Mouse (Mus musculus) neural tube, embryonic 11.5 days (tissue): Measurements from ENCODE around the gene Pold3. TPM values are rescaled to one million over a fixed set of nuclear protein-coding genes. Genes with fewer than 3 reads are reported as not detected.
A peak's percentile ranks its signal among the peaks of the same experiment; 100 is the strongest.

ENCODE experiments used
- ATAC-seq: fragments of 200-750 bp; cut with Nextera tagmentation; 2 replicates; pipeline ENCODE4 v1.8.0; 2017; ENCODE audit warnings: moderate number of reproducible peaks, mild to moderate bottlenecking, moderate TSS enrichment, moderate library complexity; ENCODE audit not compliant: insufficient read depth, low FRiP score, low TSS enrichment
- DNase-seq: peaks from one replicate; pipeline ENCODE4 v3.0.0-alpha.2; 2015; ENCODE audit warnings: low spot score
- H3K27ac ChIP-seq: fragments of 300-500 bp; sonication (generic); 2 replicates; pipeline ENCODE4 v1.5.1; 2014; ENCODE audit warnings: low read depth, mild to moderate bottlenecking, low read length
- H3K27me3 ChIP-seq: fragments of 300-500 bp; sonication (generic); 2 replicates; pipeline ENCODE4 v1.6.1; 2014; ENCODE audit warnings: mild to moderate bottlenecking, low read length, mixed read lengths; ENCODE audit not compliant: control insufficient read depth, insufficient read depth
- H3K36me3 ChIP-seq: fragments of 300-500 bp; sonication (generic); 2 replicates; pipeline ENCODE4 v1.6.1; 2014; ENCODE audit warnings: mild to moderate bottlenecking, low read length, moderate library complexity, mixed read lengths; ENCODE audit not compliant: control insufficient read depth, insufficient read depth
- H3K4me1 ChIP-seq: fragments of 300-500 bp; sonication (generic); 2 replicates; pipeline ENCODE4 v1.6.1; 2014; ENCODE audit warnings: low read length, mixed read lengths; ENCODE audit not compliant: control insufficient read depth, insufficient read depth
- H3K4me2 ChIP-seq: fragments of 300-500 bp; sonication (generic); 2 replicates; pipeline ENCODE4 v1.6.1; 2014; ENCODE audit warnings: low read depth, mild to moderate bottlenecking, moderate library complexity
- H3K4me3 ChIP-seq: fragments of 300-500 bp; sonication (generic); 2 replicates; pipeline ENCODE4 v1.5.1; 2014; ENCODE audit warnings: low read depth, low read length
- H3K9ac ChIP-seq: fragments of 300-500 bp; sonication (generic); 2 replicates; pipeline ENCODE4 v1.6.1; 2014; ENCODE audit warnings: mild to moderate bottlenecking, low read length
- H3K9me3 ChIP-seq: fragments of 300-500 bp; sonication (generic); 2 replicates; pipeline ENCODE4 v1.6.1; 2016; ENCODE audit warnings: low read length; ENCODE audit not compliant: control insufficient read depth
- WGBS: fragments of 180-500 bp; shearing (Covaris S2); extraction: QIAGEN DNeasy Blood & Tissue Kit; methylation state at CpG from one replicate; pipeline ENCODE4 v1.1.7; 2014; 5-methylcytosine and 5-hydroxymethylcytosine counted together
- polyA plus RNA-seq: library from polyadenylated mRNA; unstranded; fragments of >200 nt; fragmentation: Nextera tagmentation; extraction: Ambion mirVana; gene quantifications from 2 replicates; pipeline ENCODE4 v1.2.1, GENCODE M21; 2014

The Pold3 gene
- polyA plus RNA-seq, 1 experiment from 2014 or later = 78.2 TPM

GRCm38 (mm10) chr7:100051904-100052303, 69.5 kb downstream of the Pold3 start:
- WGBS = 76% methylated on average over 4 of the region's 4 CpGs
- Histone ChIP-seq H3K27me3 (no peaks in the 10 kb centered on the region), H3K27ac (no peak overlapping the region), H3K4me1 (no peaks in the 10 kb centered on the region), H3K4me2 (no peak overlapping the region), H3K9ac (no peak overlapping the region), H3K4me3 (no peak overlapping the region), H3K36me3 (no peaks in the 10 kb centered on the region), H3K9me3 (no peaks in the 10 kb centered on the region)
- ATAC-seq (no peak), DNase-seq (no peak)

DNA sequence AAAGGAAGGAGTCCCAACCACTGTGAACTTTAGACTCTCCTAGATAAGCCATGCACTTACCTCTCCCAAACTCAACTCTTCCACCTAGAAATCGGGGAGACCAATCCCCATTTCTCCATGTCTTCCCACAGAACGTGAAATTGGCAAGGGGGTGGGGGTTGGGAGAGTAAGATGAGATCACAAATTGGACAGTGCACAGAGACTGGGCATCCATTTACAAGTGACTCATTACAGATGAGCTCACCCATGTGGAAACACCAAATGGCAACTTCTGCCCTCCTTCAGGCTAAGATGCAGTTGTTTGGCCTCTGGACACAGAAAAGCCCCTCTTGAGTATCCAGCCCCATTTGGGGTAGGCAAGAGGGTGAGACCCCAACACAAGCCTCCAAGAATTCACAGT, 74.9 kb downstream of the Pold3 start:
- ATAC-seq (no peak), DNase-seq (no peak)
- no peaks in the 10 kb centered on the region for H3K9me3 ChIP-seq
- 71% methylated on average over 2 of the region's 2 CpGs for WGBS
- no peaks in the 10 kb centered on the region for H3K36me3 ChIP-seq
- no peak overlapping the region for H3K4me3 ChIP-seq
- no peak overlapping the region for H3K4me2 ChIP-seq
- H3K4me1 ChIP-seq = 0 out of 2 replicates have a peak, but pooled peaks cover 4% of the 10 kb centered on the region
- H3K27me3 ChIP-seq = no peaks in the 10 kb centered on the region
- no peak overlapping the region for H3K9ac ChIP-seq
- no peak overlapping the region for H3K27ac ChIP-seq

DNA sequence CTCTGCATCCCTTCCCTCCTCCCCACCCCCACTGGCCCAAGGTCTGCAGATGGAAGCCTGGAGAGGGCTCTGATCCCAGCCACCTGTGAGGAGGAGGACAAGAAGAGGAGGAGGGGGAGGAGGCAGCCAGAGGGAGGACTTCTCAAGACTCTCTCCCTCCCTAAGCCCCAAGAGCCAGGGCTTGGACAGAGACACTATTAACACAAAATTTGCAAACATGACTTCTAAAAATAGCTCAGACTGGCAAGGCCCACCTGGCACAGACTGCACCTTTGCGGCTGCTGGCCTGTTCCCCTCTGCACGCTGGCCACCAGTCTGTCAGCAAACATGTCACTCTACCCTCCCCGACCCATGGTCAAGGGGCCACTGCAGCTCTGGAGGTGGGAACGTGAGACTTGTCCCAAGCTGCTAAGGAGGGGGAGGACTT, 77.7 kb downstream of the Pold3 start:
- Histone ChIP-seq H3K4me3 (no peak overlapping the region), H3K4me1 (0 out of 2 replicates have a peak, but pooled peaks cover 4% of the 10 kb centered on the region), H3K9ac (no peak overlapping the region), H3K4me2 (no peak overlapping the region), H3K27me3 (no peaks in the 10 kb centered on the region), H3K36me3 (no peaks in the 10 kb centered on the region), H3K27ac (no peak overlapping the region), H3K9me3 (no peaks in the 10 kb centered on the region)
- ATAC-seq (no peak), DNase-seq (no peak)
- WGBS = 53% methylated on average over 4 of the region's 4 CpGs

GRCm38 (mm10) chr7:100043096-100043495, 78.3 kb downstream of the Pold3 start:
- no peaks in the 10 kb centered on the region for H3K9me3 ChIP-seq
- 0 out of 2 replicates have a peak, but pooled peaks cover 4% of the 10 kb centered on the region for H3K4me1 ChIP-seq
- no peak overlapping the region for H3K9ac ChIP-seq
- ATAC-seq (no peak), DNase-seq (no peak)
- no peak overlapping the region for H3K4me2 ChIP-seq
- H3K4me3 ChIP-seq = no peak overlapping the region
- WGBS = 89% methylated on average over 5 of the region's 5 CpGs
- H3K27me3 ChIP-seq = no peaks in the 10 kb centered on the region
- no peaks in the 10 kb centered on the region for H3K36me3 ChIP-seq
- no peak overlapping the region for H3K27ac ChIP-seq

DNA sequence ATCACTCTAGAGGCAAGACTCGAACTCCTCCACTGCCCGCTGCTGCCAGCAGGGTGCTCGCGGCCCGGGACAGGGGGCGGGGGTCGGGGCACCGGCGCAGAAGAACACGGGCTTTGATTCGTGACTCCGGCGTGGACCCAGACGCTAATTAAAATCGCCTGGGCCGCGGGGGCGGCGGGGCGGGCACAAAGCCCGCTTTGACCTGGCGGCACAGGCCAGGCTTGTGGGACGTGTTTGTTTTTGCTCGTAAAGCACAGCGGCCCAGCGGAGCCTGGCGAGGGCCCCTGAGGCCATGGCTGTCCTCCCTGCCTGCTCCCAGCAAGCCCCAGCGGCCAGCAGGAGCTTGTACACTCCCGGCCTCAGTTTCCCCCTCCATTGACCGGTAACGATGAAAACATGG, 79.2 kb downstream of the Pold3 start:
- DNase-seq (no peak), ATAC-seq (no peak)
- H3K4me3 ChIP-seq = no peak overlapping the region
- WGBS = 11% methylated on average over 31 of the region's 31 CpGs
- H3K9ac ChIP-seq = peak overlapping the region; percentile 6; the same call in 1 of the 2 replicates
- no peak overlapping the region for H3K27ac ChIP-seq
- no peaks in the 10 kb centered on the region for H3K36me3 ChIP-seq
- H3K4me1 ChIP-seq = 0 out of 2 replicates have a peak, but pooled peaks cover 4% of the 10 kb centered on the region
- H3K27me3 ChIP-seq = no peaks in the 10 kb centered on the region
- no peaks in the 10 kb centered on the region for H3K9me3 ChIP-seq
- peak overlapping the region; percentile 19; the same call in 1 of the 2 replicates for H3K4me2 ChIP-seq

DNA sequence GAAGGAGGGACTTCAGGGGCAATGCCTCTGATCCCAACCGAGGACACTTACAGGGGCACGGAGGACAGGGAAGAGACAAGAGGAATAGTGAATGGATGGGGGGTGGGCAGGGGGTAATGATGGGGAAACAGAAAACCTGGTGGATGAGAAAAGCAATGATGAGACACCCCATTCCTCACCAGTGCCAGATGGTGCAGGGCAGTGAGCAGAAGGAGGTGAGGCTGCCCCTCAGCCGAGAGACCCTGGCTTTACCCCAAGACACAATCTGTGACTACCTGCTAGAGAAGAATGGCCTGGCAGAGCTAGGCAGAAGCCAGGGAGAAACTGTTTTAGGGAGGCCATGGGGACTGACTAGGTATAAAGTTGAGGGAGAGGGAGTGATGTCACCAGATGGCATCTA, 84.9 kb downstream of the Pold3 start:
- Histone ChIP-seq H3K4me3 (no peak overlapping the region), H3K27me3 (no peaks in the 10 kb centered on the region), H3K36me3 (no peaks in the 10 kb centered on the region), H3K9ac (no peak overlapping the region), H3K4me1 (no peaks in the 10 kb centered on the region), H3K9me3 (no peaks in the 10 kb centered on the region), H3K27ac (no peak overlapping the region), H3K4me2 (no peak overlapping the region)
- 76% methylated on average over 3 of the region's 3 CpGs for WGBS
- DNase-seq = no peak
- no peak for ATAC-seq

GRCm38 (mm10) chr7:100036050-100036449, 85.3 kb downstream of the Pold3 start:
- Histone ChIP-seq H3K4me3 (no peak overlapping the region), H3K4me2 (no peak overlapping the region), H3K27ac (no peak overlapping the region), H3K27me3 (no peaks in the 10 kb centered on the region), H3K4me1 (no peaks in the 10 kb centered on the region), H3K9ac (no peak overlapping the region), H3K9me3 (no peaks in the 10 kb centered on the region), H3K36me3 (no peaks in the 10 kb centered on the region)
- 86% methylated on average over 7 of the region's 7 CpGs for WGBS
- no peak for DNase-seq
- ATAC-seq = no peak

GRCm38 (mm10) chr7:100034815-100035463, 86.4 kb downstream of the Pold3 start:
- Histone ChIP-seq H3K36me3 (no peaks in the 10 kb centered on the region), H3K9ac (no peak overlapping the region), H3K4me1 (no peaks in the 10 kb centered on the region), H3K4me3 (no peak overlapping the region), H3K27me3 (no peaks in the 10 kb centered on the region), H3K4me2 (no peak overlapping the region), H3K27ac (no peak overlapping the region), H3K9me3 (no peaks in the 10 kb centered on the region)
- 67% methylated on average over 11 of the region's 11 CpGs for WGBS
- ATAC-seq (no peak), DNase-seq (no peak)

DNA sequence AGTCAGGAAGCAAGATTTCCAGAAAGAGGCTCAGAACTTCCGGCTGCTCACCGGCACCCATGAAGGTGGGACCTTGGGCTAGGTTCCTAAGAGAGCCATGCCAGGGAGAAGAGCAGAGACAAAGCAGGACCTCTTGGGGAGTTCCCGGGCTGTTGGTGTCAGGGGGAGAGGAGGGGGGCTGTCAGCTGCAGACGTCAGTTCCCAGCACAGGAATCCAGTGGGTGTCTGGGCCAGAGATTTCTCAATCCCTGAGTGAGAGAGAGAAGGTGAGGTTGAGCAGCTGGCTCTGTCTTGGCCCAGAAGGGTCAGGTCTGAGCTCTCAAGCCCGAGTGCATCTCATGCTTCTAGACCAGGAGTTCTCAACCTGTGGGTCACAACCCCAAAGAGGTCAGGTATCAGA, 87.7 kb downstream of the Pold3 start:
- no peaks in the 10 kb centered on the region for H3K4me1 ChIP-seq
- H3K9me3 ChIP-seq = no peaks in the 10 kb centered on the region
- no peak overlapping the region for H3K9ac ChIP-seq
- no peak overlapping the region for H3K27ac ChIP-seq
- H3K4me3 ChIP-seq = no peak overlapping the region
- H3K27me3 ChIP-seq = no peaks in the 10 kb centered on the region
- no peaks in the 10 kb centered on the region for H3K36me3 ChIP-seq
- DNase-seq (no peak), ATAC-seq (no peak)
- no peak overlapping the region for H3K4me2 ChIP-seq
- 72% methylated on average over 5 of the region's 5 CpGs for WGBS
